Mouse (Mus musculus) embryonic fibroblast, embryonic 13.5 days (primary cell): ENCODE results near the gene Nt5c. TPM values are rescaled to one million over a fixed set of nuclear protein-coding genes. Genes with fewer than 3 reads are reported as not detected.
"Not testable (repeated sequence)": the region's sequence is repeated elsewhere in the genome, so short reads cannot be mapped to it uniquely, and the experiment has no call there.

Source experiments
- H3K27ac ChIP-seq: 2 replicates; pipeline ENCODE4 v1.5.1; 2012; ENCODE audit warnings: low read length, control low read depth, inconsistent platforms; ENCODE audit not compliant: insufficient read depth
- H3K4me1 ChIP-seq: 2 replicates; pipeline ENCODE4 v1.6.1; 2011; ENCODE audit warnings: low read length; ENCODE audit not compliant: control insufficient read depth, insufficient read depth
- H3K4me3 ChIP-seq: 2 replicates; pipeline ENCODE4 v1.5.1; 2011; ENCODE audit warnings: mild to moderate bottlenecking, control low read depth, low read length; ENCODE audit not compliant: insufficient read depth
- CTCF ChIP-seq: IDR thresholded peaks from 2 replicates; pipeline ENCODE4 v1.5.1; 2011; ENCODE audit warnings: mild to moderate bottlenecking, control low read depth, low read length, moderate library complexity, borderline replicate concordance; ENCODE audit not compliant: insufficient read depth
- POLR2A ChIP-seq: IDR thresholded peaks from 2 replicates; pipeline ENCODE4 v1.6.1; 2011; ENCODE audit warnings: low read depth, mild to moderate bottlenecking, control low read depth, low read length, moderate library complexity
- polyA plus RNA-seq: library from polyadenylated mRNA; stranded (reverse); fragments of >200 nt; gene quantifications from 2 replicates; pipeline ENCODE4 v1.2.4, GENCODE M21; 2011; ENCODE audit warnings: low read depth; ENCODE audit not compliant: missing spikeins, insufficient read length

The Nt5c gene
- polyA plus RNA-seq, 1 experiment, result 54.2 TPM

DNA sequence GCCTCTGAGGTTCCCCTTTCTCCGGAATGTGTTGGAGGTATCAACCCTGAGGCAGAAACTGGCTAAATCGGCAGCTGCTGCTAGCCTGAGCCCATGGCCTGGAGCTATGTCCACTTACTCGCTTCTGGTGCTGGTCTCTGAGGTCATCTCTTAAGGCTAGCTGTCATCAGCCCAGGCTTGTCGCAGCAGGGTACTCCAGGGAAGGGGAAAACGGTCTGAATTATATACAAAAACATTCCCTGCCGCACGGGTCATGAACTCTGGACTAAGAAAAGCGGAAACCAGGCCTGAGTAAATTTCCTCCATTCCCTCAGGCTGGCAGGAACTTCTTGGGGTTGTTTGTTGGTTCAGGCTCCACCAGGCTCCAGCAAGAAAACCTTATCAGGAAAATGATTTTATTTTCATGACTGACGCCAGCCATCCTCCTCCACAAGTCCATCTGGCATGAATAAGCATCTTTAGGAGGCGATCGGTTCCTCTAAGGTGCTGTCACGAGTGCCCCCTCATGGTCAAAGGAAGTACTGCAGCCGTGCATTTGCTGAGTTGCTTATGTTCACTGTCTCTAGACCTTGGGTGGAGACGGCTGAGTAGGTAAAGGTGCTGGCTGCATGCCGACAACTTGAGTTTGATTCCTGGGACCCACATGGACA lies 17.9 kb downstream of the Nt5c start:
- H3K4me1 ChIP-seq, result peaks cover 2% of the 10 kb centered on the region; the same call in 1 of the 2 replicates
- peak overlapping the region; percentile 23 for H3K27ac ChIP-seq
- H3K4me3 ChIP-seq, result no peak overlapping the region
- peak; percentile 83; the same call in 1 of the 2 replicates for TF ChIP-seq CTCF
- peak; percentile 32; the same call in 1 of the 2 replicates for TF ChIP-seq POLR2A

DNA sequence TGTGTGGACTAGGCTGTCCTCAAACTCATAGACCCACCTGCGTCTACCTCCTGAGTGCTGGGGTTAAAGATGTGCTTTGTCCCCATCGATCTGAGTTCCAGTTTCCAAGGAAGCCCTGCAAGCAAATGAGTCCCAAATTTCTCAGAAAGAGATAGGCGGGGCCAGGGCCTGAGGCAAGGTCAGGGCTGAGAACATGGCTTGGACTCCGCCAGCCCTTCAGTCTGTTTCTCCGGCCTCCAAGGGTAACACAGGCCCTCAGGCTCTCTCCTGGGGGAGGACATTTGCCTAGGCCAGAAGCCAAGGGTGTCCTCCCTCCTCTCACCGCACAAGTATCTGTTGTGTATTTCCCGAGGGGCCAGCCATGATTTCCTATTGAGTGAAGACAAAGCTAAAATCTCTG lies 19.5 kb downstream of the Nt5c start:
- Histone ChIP-seq H3K4me3 (no peak overlapping the region), H3K27ac (no peak overlapping the region), H3K4me1 (peaks cover 2% of the 10 kb centered on the region; the same call in 1 of the 2 replicates)
- no peak for TF ChIP-seq CTCF
- TF ChIP-seq POLR2A, result no peak

DNA sequence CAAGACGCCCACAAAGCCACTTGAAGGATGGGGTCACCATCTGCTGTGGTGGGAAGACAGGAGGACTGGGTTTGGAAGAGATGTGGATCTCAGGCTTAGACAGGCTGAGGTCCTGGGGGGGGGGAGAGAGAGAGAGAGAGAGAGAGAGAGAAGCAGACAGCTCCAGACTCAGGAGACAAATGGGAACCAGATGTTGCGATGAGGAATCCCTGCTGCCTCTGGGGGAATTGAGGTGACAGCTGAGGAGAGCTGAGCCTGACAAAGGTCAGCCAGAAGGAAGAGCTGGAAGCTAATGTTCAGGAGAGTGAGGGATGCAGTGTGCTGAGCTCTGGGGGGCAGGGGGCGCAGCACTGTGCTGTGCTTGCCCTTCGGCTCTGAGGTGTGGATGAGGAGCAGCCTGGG lies 24.4 kb downstream of the Nt5c start:
- Histone ChIP-seq H3K27ac (no peak overlapping the region), H3K4me3 (no peak overlapping the region), H3K4me1 (no peaks in the 10 kb centered on the region)
- TF ChIP-seq CTCF, result no peak
- TF ChIP-seq POLR2A, result no peak

DNA sequence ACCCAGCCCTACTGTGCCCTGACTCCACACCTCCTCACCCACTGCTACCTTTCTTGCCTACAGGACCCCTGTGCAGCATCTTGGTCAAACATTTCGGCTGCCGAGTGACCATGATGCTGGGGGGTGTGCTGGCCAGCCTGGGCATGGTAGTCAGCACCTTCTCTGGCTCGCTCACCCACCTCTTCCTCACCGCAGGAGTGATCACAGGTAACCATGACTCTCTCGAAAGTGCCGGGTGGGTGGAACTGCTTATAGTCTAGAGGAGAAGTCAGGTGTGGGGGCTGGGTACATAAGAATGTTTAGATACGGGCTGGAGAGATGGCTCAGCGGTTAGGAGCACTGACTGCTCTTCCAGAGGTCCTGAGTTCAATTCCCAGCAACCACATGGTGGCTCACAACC lies 26.8 kb downstream of the Nt5c start:
- TF ChIP-seq POLR2A (no peak), CTCF (no peak)
- no peak overlapping the region for H3K27ac ChIP-seq
- H3K4me3 ChIP-seq, result no peak overlapping the region
- no peaks in the 10 kb centered on the region for H3K4me1 ChIP-seq

DNA sequence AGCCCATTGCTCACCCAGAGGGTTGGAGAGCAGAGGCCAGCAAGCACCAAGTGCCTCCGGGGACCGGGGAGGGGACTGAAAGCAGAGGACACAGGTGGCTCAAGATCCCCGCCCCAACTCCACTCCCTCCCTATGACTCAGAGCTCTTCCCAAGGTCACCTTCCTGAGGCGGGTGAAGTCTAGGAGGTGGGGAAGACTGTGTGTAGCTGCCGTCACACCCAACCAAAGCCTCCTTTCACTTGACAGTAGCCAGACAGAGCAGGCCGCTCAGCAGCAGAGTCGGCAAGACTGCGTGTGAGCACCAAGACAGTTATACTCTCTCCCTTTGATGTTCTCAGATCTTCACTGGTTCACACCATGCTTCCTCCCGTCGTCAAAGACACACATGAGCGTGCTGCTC lies 28.3 kb downstream of the Nt5c start:
- Histone ChIP-seq H3K4me3 (no peak overlapping the region), H3K27ac (no peak overlapping the region)
- TF ChIP-seq POLR2A (no peak), CTCF (no peak)

DNA sequence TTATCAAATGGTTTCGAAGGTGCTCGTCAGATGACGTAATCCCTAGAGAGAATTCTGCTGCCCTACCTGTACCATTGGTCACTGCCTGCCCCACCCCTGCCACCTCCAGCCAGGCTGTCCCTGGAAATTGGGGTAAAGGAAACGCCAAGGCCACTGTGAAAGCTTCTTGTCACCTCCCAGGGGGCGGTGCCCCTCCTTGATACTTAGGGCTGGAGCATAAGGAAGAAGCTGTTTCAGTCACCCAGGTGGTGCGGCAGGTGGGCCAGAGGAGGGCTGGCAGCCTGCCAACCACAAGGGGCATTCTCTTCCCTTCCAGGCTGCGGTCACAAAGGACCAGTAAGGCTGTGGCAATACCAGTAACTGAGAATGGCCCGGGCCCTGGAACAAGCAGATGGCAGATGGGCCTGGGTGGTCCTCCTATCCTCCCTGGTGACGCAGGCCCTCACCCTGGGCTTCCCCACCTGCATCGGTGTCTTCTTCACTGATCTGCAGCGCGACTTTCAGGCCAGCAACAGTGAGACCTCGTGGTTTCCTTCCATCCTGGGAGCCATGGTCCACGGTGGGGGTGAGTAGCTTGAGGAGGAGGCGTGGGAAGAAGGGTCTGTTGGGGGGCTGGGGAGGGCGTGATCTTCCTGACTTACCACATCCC lies 29.3 kb downstream of the Nt5c start, which contains the start of gene Slc16a5:
Slc16a5 (plus strand) TSS at position 232 of the 649 bp plus-strand sequence.
- no peak for TF ChIP-seq POLR2A
- TF ChIP-seq CTCF, result no peak
- H3K4me1 ChIP-seq, result no peaks in the 10 kb centered on the region
- no peak within 1 kb of the TSS for H3K4me3 ChIP-seq
- no peak within 1 kb of the TSS for H3K27ac ChIP-seq

More for the DNA sequence above, 28.3 kb downstream of the Nt5c start:
- H3K4me1 ChIP-seq, result no peaks in the 10 kb centered on the region

DNA sequence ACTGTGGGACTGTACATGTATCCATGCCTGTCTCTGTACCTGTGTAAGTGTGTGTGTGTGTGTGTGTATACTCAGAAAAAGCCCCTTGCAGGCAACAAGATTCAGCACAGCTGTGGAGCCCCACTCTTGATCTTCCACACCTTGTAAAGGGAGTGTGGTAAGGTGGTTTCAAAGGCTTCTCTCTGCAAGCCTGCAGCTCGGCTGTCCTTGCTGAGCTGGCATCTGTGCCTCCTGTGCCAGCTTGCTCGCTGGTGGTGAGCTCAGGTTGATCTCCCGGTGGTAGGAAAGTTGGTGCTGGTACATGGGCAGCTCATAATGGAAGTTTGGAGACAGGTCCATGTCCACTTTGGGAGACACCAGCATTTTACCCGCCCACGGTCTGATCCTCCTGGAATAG lies 29.8 kb downstream of the Nt5c start:
- H3K4me1 ChIP-seq, result no peaks in the 10 kb centered on the region
- no peak overlapping the region for H3K27ac ChIP-seq
- H3K4me3 ChIP-seq, result no peak overlapping the region
- no peak for TF ChIP-seq POLR2A
- TF ChIP-seq CTCF, result no peak

DNA sequence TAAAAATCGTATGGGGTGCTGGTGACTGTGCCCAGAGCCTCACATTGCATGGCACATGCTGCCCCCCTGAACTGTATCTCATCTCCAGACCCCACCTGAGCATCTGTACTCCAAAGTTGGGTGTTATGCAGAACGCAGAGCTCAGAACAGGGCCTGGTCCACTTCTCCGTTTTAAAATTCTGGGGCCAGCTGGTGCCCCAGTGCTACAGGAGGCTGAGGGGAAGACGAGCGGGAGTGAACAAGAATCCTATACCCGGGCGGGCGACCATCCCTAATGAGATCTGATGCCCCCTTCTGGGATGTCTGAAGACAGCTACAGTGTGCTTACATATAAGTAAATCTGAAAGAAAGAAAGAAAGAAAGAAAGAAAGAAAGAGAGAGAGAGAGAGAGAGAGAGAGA lies 30.7 kb downstream of the Nt5c start:
- H3K27ac ChIP-seq, result no peak overlapping the region
- no peaks in the 10 kb centered on the region for H3K4me1 ChIP-seq
- TF ChIP-seq POLR2A, result no peak
- no peak for TF ChIP-seq CTCF
- H3K4me3 ChIP-seq, result no peak overlapping the region

DNA sequence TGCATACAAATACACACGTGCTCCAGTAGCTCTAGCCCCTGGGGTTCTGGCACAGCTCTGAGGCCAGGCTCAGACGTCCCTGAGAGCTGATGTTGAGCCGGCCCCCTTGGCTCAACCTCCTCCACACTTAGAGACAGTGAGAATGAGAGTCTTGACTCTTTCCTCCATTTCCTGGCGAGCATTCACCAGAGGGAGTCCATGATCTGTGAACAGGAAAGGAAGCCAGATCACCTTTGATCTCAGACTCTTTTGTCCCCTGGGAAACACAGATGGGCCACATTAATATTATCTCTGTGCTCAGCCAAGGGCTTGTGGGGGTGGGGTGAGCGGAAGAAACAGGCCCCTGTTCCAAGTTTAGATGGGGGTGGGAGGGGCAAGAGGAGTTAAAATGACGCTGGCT lies 34.3 kb downstream of the Nt5c start:
- no peak for TF ChIP-seq POLR2A
- TF ChIP-seq CTCF, result no peak
- H3K4me3 ChIP-seq, result no peak overlapping the region
- no peak overlapping the region for H3K27ac ChIP-seq
- no peaks in the 10 kb centered on the region for H3K4me1 ChIP-seq

DNA sequence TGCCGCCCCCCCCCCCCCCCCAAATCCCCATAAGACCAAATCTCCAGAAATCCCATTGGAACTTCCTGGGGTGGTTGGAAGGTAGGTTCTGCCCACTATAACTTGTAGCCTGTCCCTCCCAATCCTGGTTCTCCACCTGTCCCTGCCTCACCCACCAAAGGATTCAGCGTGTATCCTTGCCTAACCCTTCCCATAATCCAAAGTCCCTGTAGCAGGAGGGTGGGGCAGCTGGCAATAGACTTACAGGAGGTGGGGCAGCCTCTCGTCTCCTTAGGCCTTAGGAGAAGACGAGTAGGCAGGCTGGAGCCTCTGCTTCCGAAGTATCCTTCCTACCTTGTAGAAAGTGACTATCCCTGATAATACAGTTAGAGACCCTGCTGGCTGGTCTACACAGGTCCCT lies 35.5 kb downstream of the Nt5c start:
- Histone ChIP-seq H3K4me1 (no peaks in the 10 kb centered on the region), H3K27ac (no peak overlapping the region), H3K4me3 (no peak overlapping the region)
- TF ChIP-seq POLR2A, result no peak
- TF ChIP-seq CTCF, result no peak

DNA sequence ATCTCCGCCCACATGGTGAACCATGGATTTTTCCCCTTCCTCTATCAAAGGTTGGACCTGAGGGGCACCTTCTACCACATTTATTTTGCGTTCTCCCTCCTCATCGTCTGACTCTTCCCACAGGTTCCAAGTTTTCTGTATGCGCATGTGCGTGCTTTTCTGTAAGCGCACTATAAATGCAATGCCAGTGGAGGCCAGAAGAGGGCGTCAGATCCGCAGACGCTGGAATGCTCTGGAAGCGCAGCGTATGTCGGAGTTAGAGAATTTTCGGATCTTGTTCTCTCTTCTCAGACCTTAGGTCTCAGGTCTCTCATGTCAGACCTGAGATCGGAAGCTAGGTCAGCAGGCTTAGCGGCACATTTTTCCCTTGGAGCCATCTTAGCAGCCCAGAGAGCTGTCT lies 36.0 kb downstream of the Nt5c start:
- TF ChIP-seq CTCF (no peak), POLR2A (no peak)
- no peak overlapping the region for H3K27ac ChIP-seq
- H3K4me1 ChIP-seq, result no peaks in the 10 kb centered on the region
- H3K4me3 ChIP-seq, result no peak overlapping the region

DNA sequence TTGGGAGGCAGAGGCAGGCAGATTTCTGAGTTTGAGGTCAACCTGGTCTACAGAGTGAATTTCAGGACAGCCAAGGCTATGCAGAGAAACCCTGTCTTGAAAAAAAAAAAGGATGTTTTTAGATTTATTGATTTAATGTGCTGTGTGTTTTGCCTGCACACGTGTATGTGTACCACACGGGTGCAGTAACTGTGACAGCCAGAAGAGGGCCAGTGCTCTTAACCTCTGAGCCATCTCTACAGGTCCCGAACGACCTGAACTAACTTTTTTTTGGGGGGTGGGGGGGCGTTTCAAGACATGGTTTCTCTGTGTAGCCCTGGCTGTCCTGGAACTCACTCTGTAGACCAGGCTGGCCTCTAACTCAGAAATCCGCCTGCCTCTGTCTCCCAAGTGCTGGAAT lies 36.8 kb downstream of the Nt5c start:
- H3K4me3 ChIP-seq, H3K4me1 ChIP-seq, H3K27ac ChIP-seq: not testable (repeated sequence)
